Mouse (Mus musculus) limb, embryonic 11.5 days (tissue): Measurements from ENCODE around the gene Igfbp5. TPM values are rescaled to one million over a fixed set of nuclear protein-coding genes. Genes with fewer than 3 reads are reported as not detected.

Experiments
- ATAC-seq: fragments of 200-750 bp; cut with Nextera tagmentation; 2 replicates; pipeline ENCODE4 v1.8.0; 2017; ENCODE audit warnings: low read depth; ENCODE audit not compliant: insufficient number of reproducible peaks, low FRiP score, low TSS enrichment
- DNase-seq: peaks from one replicate; pipeline ENCODE4 v3.0.0-alpha.2; 2015; ENCODE audit warnings: low spot score
- H3K27ac ChIP-seq: fragments of 300-500 bp; sonication (generic); replicated peaks from 2 replicates; pipeline ENCODE4 v1.5.1; 2014; ENCODE audit warnings: low read depth, mild to moderate bottlenecking, low read length
- H3K27me3 ChIP-seq: fragments of 300-500 bp; sonication (generic); 2 replicates; pipeline ENCODE4 v1.6.1; 2014; ENCODE audit warnings: mild to moderate bottlenecking, low read length, mixed read lengths; ENCODE audit not compliant: control insufficient read depth, insufficient read depth
- H3K36me3 ChIP-seq: fragments of 300-500 bp; sonication (generic); 2 replicates; pipeline ENCODE4 v1.6.1; 2014; ENCODE audit warnings: mild to moderate bottlenecking, low read length, moderate library complexity, mixed read lengths; ENCODE audit not compliant: control insufficient read depth, insufficient read depth
- H3K4me1 ChIP-seq: fragments of 300-500 bp; sonication (generic); 2 replicates; pipeline ENCODE4 v1.6.1; 2014; ENCODE audit warnings: low read length, mixed read lengths; ENCODE audit not compliant: control insufficient read depth, insufficient read depth
- H3K4me2 ChIP-seq: fragments of 300-500 bp; sonication (generic); 2 replicates; pipeline ENCODE4 v1.6.1; 2014; ENCODE audit warnings: low read depth, mild to moderate bottlenecking, moderate library complexity; ENCODE audit not compliant: severe bottlenecking
- H3K4me3 ChIP-seq: fragments of 300-500 bp; sonication (generic); 2 replicates; pipeline ENCODE4 v1.5.1; 2014; ENCODE audit warnings: low read depth, low read length
- H3K9ac ChIP-seq: fragments of 300-500 bp; sonication (generic); 2 replicates; pipeline ENCODE4 v1.6.1; 2014; ENCODE audit warnings: mild to moderate bottlenecking, low read length
- H3K9me3 ChIP-seq: fragments of 300-500 bp; sonication (generic); 2 replicates; pipeline ENCODE4 v1.6.1; 2016; ENCODE audit warnings: low read length; ENCODE audit not compliant: control insufficient read depth
- WGBS: fragments of 180-500 bp; shearing (Covaris S2); extraction: QIAGEN DNeasy Blood & Tissue Kit; methylation state at CpG from one replicate; pipeline ENCODE4 v1.1.7; 2014; 5-methylcytosine and 5-hydroxymethylcytosine counted together
- polyA plus RNA-seq: library from polyadenylated mRNA; unstranded; fragments of >200 nt; fragmentation: Nextera tagmentation; extraction: Ambion mirVana; gene quantifications from 2 replicates; pipeline ENCODE4 v1.2.1, GENCODE M21; 2014

Gene Igfbp5
- polyA plus RNA-seq, 1 experiment from 2014 or later = 48.4 TPM

- H3K27me3 ChIP-seq = peaks cover 5% of the 10 kb centered on the region; the same call in 1 of the 2 replicates
- no peaks in the 10 kb centered on the region for H3K36me3 ChIP-seq
- 50% methylated on average over 25 of the region's 25 CpGs for WGBS
- peak overlapping the region; percentile 13; the same call in 1 of the 2 replicates for H3K4me2 ChIP-seq
- peaks cover 11% of the 10 kb centered on the region for H3K4me1 ChIP-seq
- DNase-seq (no peak), ATAC-seq (no peak)
- no peaks in the 10 kb centered on the region for H3K9me3 ChIP-seq
- H3K9ac ChIP-seq = no peak overlapping the region
- no peak overlapping the region for H3K4me3 ChIP-seq
- no peak overlapping the region; the same call in 1 of the 2 replicates for H3K27ac ChIP-seq
These were observed 4.0 kb upstream of the Igfbp5 start for GRCm38 (mm10) chr1:72878473-72879318.

GRCm38 (mm10) chr1:72877892-72878291 lies 3.2 kb upstream of the Igfbp5 start:
- WGBS = 11% methylated on average over 3 of the region's 3 CpGs
- H3K36me3 ChIP-seq = no peaks in the 10 kb centered on the region
- H3K4me1 ChIP-seq = peaks cover 11% of the 10 kb centered on the region
- H3K9ac ChIP-seq = no peak overlapping the region
- H3K27ac ChIP-seq = no peak overlapping the region
- no peak for ATAC-seq
- DNase-seq = peak; percentile 54
- no peak overlapping the region for H3K4me2 ChIP-seq
- no peaks in the 10 kb centered on the region for H3K9me3 ChIP-seq
- H3K27me3 ChIP-seq = peaks cover 11% of the 10 kb centered on the region
- no peak overlapping the region for H3K4me3 ChIP-seq

GRCm38 (mm10) chr1:72876111-72876510 lies 1.4 kb upstream of the Igfbp5 start:
- H3K9ac ChIP-seq = no peak overlapping the region
- peaks cover 15% of the 10 kb centered on the region for H3K4me1 ChIP-seq
- H3K27ac ChIP-seq = no peak overlapping the region
- no peaks in the 10 kb centered on the region for H3K9me3 ChIP-seq
- no peak overlapping the region for H3K4me2 ChIP-seq
- ATAC-seq (no peak), DNase-seq (no peak)
- 58% methylated on average over 3 of the region's 3 CpGs for WGBS
- H3K36me3 ChIP-seq = no peaks in the 10 kb centered on the region
- peaks cover 14% of the 10 kb centered on the region for H3K27me3 ChIP-seq
- H3K4me3 ChIP-seq = no peak overlapping the region

- no peak overlapping the region for H3K27ac ChIP-seq
- 5% methylated on average over 3 of the region's 3 CpGs for WGBS
- H3K9me3 ChIP-seq = no peaks in the 10 kb centered on the region
- peaks cover 19% of the 10 kb centered on the region for H3K4me1 ChIP-seq
- H3K4me3 ChIP-seq = no peak overlapping the region
- H3K4me2 ChIP-seq = peak overlapping the region; percentile 85; the same call in 1 of the 2 replicates
- no peaks in the 10 kb centered on the region for H3K36me3 ChIP-seq
- H3K9ac ChIP-seq = no peak overlapping the region
- no peak for ATAC-seq
- peaks cover 14% of the 10 kb centered on the region for H3K27me3 ChIP-seq
- no peak for DNase-seq
These were observed 1.0 kb upstream of the Igfbp5 start for GRCm38 (mm10) chr1:72875708-72876107.

- no peak for ATAC-seq
- Histone ChIP-seq H3K27ac (peak overlapping the region; percentile 38), H3K4me2 (peak overlapping the region; percentile 85), H3K4me3 (peak overlapping the region; percentile 64), H3K9me3 (no peaks in the 10 kb centered on the region), H3K9ac (peak overlapping the region; percentile 78), H3K36me3 (no peaks in the 10 kb centered on the region), H3K4me1 (peaks cover 22% of the 10 kb centered on the region), H3K27me3 (peaks cover 14% of the 10 kb centered on the region)
- under 1% methylated on average over 43 of the region's 43 CpGs for WGBS
- DNase-seq = peak; percentile 73
These were observed 985 bp downstream of the Igfbp5 start for GRCm38 (mm10) chr1:72873511-72874286.

- Histone ChIP-seq H3K27me3 (peaks cover 14% of the 10 kb centered on the region), H3K4me2 (peak overlapping the region; percentile 85), H3K27ac (no peak overlapping the region), H3K36me3 (no peaks in the 10 kb centered on the region), H3K4me1 (peaks cover 20% of the 10 kb centered on the region; the same call in 1 of the 2 replicates), H3K9ac (no peak overlapping the region; the same call in 1 of the 2 replicates), H3K4me3 (peak overlapping the region; percentile 64), H3K9me3 (no peaks in the 10 kb centered on the region)
- DNase-seq (no peak), ATAC-seq (no peak)
- WGBS = under 1% methylated on average over 16 of the region's 16 CpGs
These were observed 1.6 kb downstream of the Igfbp5 start for GRCm38 (mm10) chr1:72873078-72873477.

GRCm38 (mm10) chr1:72872521-72872920 lies 2.2 kb downstream of the Igfbp5 start:
- no peaks in the 10 kb centered on the region for H3K9me3 ChIP-seq
- H3K4me2 ChIP-seq = peak overlapping the region; percentile 85
- WGBS = 0% methylated on average over 8 of the region's 8 CpGs
- H3K27me3 ChIP-seq = peaks cover 14% of the 10 kb centered on the region
- H3K4me3 ChIP-seq = peak overlapping the region; percentile 64
- H3K9ac ChIP-seq = no peak overlapping the region
- ATAC-seq = peak; percentile 37; the same call in 1 of the 2 replicates
- H3K27ac ChIP-seq = no peak overlapping the region
- peaks cover 20% of the 10 kb centered on the region; the same call in 1 of the 2 replicates for H3K4me1 ChIP-seq
- peak; percentile 85 for DNase-seq
- no peaks in the 10 kb centered on the region for H3K36me3 ChIP-seq

- peaks cover 20% of the 10 kb centered on the region; the same call in 1 of the 2 replicates for H3K4me1 ChIP-seq
- DNase-seq (peak; percentile 57), ATAC-seq (no peak)
These were observed 2.8 kb downstream of the Igfbp5 start for GRCm38 (mm10) chr1:72871697-72872411.

More at GRCm38 (mm10) chr1:72871697-72872411, 2.8 kb downstream of the Igfbp5 start:
- H3K9ac ChIP-seq = no peak overlapping the region
- no peak overlapping the region for H3K27ac ChIP-seq
- peak overlapping the region; percentile 85 for H3K4me2 ChIP-seq
- no peaks in the 10 kb centered on the region for H3K9me3 ChIP-seq
- under 1% methylated on average over 34 of the region's 34 CpGs for WGBS
- H3K4me3 ChIP-seq = peak overlapping the region; percentile 64
- no peaks in the 10 kb centered on the region for H3K36me3 ChIP-seq
- H3K27me3 ChIP-seq = peaks cover 14% of the 10 kb centered on the region
